Mouse (Mus musculus) spleen, adult 2 months (tissue): ENCODE data around the gene Gm9736.

Experiments
- CTCF ChIP-seq: fragments of 200-500 bp; IDR thresholded peaks from 2 replicates; pipeline ENCODE4 v1.5.1; 2011; ENCODE audit warnings: mild to moderate bottlenecking, inconsistent platforms; ENCODE audit not compliant: insufficient read depth, insufficient read length, insufficient replicate concordance; ENCODE audit errors: extremely low read depth
- POLR2A ChIP-seq: fragments of 200-500 bp; IDR thresholded peaks from 2 replicates; pipeline ENCODE4 v1.6.1; 2011; ENCODE audit warnings: low read depth, low read length, inconsistent platforms

DNA sequence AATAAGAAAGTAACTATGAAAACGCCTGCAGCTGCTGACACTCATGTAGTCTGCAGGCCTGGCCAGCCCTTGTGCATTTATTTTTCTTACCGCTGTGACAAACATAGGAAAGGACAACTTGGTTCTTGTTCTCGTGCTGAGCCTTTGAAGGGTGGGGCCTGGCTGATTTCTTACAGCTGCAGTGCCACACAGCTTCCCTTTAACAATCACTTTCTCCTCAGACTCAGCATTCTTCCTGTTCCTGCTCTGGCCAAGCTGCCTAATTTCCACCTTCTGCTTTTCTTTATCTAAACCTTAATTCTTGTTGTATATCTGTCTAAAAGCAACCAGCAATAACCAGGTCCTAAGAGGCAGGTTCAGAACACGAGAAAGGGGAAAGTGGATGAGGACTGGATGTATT is 37.4 kb downstream of the Gm9736 start:
- no peak for TF ChIP-seq CTCF
- TF ChIP-seq POLR2A, result no peak
